Mouse (Mus musculus): Measurements from ENCODE around the gene St3gal6. TPM values are rescaled to one million over a fixed set of nuclear protein-coding genes. Genes with fewer than 3 reads are reported as not detected.

St3gal6 gene
- polyA plus RNA-seq, 1 experiment, result 159 TPM

DNA sequence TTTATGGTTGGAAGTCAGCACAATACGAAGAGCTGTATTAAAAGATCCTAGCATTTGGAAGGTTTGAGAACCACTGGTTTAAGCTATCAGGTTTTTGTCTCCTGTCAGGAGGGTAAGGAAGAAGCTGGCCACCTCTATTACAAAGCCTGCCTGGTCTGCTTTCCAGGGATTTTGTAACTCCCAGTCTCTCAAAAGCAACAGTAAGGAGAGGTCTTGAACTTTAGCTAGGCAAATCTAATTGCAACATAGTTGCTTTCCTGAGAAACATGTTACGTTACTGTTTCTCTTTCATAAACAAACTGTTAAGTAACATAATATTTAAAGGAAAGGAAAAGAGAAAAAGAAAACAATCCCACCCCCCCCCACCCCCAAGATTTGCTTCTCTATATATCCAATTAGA lies 12.0 kb upstream of the St3gal6 start:
- Histone ChIP-seq H3K9me3 (no peaks in the 10 kb centered on the region), H3K36me3 (replicated peaks; ENCODE audit: low read length) (no peaks in the 10 kb centered on the region), H3K4me1 (peaks cover 72% of the 10 kb centered on the region)

DNA sequence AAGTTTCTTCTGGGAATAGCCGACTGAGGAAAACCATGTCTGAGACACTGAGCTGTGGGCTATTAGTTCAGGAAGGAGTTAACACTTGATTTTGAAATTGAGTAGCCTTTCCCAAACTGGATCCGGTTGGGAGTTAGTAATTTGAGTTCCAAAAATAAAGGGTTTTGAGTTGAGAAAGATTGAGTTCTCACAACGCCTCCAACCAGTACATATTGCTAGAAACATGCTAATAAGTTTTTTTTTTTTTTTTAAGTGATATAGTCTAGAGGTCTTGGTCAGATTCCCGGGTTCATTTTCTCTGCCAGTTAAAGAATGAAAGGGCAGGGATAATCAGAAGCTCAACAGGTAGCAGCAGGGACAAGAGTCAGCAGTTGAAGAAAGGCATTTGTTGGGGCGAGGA lies 11.2 kb upstream of the St3gal6 start:
- H3K4me1 ChIP-seq, result peaks cover 72% of the 10 kb centered on the region
- TF ChIP-seq FLI1 (IDR thresholded peaks at IDR 0.05; ENCODE audit: low read length), result no peak
- no peak for TF ChIP-seq GATA1 (IDR thresholded peaks at IDR 0.05; ENCODE audit: borderline replicate concordance, low read length)

More for the DNA sequence above, 12.0 kb upstream of the St3gal6 start:
- H3K4me3 ChIP-seq (replicated peaks), result no peak overlapping the region
- TF ChIP-seq FLI1 (IDR thresholded peaks at IDR 0.05; ENCODE audit: low read length) (no peak), GATA1 (IDR thresholded peaks at IDR 0.05; ENCODE audit: borderline replicate concordance, low read length) (no peak)
- no peaks in the 10 kb centered on the region for H3K27me3 ChIP-seq (replicated peaks)

DNA sequence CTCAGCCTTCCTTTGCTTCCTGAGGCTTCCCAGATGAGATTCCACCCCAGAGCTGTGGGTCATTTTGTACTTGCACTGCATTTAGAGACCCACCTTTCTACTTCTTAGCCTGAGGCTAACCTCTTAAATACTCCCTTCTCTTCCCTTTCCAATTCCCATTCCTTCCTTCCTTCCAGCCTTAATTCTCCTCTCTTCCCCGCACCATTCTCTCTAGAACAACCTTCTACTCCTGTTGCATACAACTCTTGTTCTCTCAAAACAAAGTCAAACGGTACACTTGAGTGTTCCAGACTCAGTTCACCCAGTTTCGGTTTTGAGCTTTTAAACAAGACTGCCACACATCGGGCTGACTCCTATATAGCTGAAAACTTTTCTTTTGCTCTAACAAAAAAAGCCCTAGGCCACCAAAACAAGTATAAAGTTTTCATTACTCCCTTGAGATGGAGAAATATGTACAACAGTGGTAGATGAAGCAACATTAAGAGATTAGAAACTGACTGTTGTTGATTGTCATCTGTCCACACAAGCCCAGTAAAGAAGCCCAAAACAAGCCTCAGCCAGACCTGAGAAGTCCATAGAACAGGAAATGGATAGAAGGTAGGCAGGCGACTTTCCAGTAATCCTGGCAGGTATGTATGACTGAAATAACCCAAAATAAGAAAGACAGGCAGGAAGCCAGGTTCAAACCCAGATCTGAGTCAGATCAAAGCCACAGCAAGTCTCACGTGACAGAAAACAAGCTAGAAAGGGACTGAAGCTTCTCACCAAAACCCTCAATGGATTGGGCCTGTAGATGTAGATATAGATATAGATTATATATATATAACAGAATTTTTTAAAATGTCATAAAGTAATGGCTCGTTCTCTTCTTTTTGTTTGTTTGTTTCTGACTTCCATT lies 10.5 kb upstream of the St3gal6 start:
- Histone ChIP-seq H3K4me3 (replicated peaks) (no peak overlapping the region), H3K4me1 (peaks cover 67% of the 10 kb centered on the region), H3K27me3 (replicated peaks) (no peaks in the 10 kb centered on the region), H3K36me3 (replicated peaks; ENCODE audit: low read length) (no peaks in the 10 kb centered on the region), H3K9me3 (no peaks in the 10 kb centered on the region)
- TF ChIP-seq FLI1 (IDR thresholded peaks at IDR 0.05; ENCODE audit: low read length) (no peak), GATA1 (IDR thresholded peaks at IDR 0.05; ENCODE audit: borderline replicate concordance, low read length) (no peak)

More for the DNA sequence above, 11.2 kb upstream of the St3gal6 start:
- Histone ChIP-seq H3K36me3 (replicated peaks; ENCODE audit: low read length) (no peaks in the 10 kb centered on the region), H3K9me3 (no peaks in the 10 kb centered on the region), H3K4me3 (replicated peaks) (no peak overlapping the region), H3K27me3 (replicated peaks) (no peaks in the 10 kb centered on the region)

DNA sequence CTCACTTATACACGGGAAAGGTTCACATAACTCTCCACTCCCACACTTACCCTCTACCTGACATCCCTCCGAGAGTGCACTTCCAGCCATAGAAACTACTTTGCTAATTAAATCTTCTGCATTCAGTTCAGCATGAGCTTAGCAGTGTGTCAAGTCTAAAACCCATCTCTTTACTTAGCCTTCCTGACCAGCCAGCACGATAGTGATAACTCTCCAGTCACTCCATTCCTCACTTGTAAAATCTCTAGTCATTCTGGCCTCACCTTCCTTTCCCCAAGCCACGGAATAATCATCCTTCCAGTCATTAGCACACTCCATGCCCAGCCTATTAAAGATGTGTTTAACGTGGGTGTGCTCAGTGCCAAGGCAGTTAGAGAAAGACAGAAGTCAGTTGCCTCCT lies 9.7 kb upstream of the St3gal6 start:
- no peaks in the 10 kb centered on the region for H3K9me3 ChIP-seq
- H3K36me3 ChIP-seq (replicated peaks; ENCODE audit: low read length), result no peaks in the 10 kb centered on the region
- H3K4me1 ChIP-seq, result peaks cover 60% of the 10 kb centered on the region
- no peaks in the 10 kb centered on the region for H3K27me3 ChIP-seq (replicated peaks)
- peak overlapping the region; percentile 46 for H3K4me3 ChIP-seq (replicated peaks)
- TF ChIP-seq GATA1 (IDR thresholded peaks at IDR 0.05; ENCODE audit: borderline replicate concordance, low read length), result no peak
- TF ChIP-seq FLI1 (IDR thresholded peaks at IDR 0.05; ENCODE audit: low read length), result no peak

DNA sequence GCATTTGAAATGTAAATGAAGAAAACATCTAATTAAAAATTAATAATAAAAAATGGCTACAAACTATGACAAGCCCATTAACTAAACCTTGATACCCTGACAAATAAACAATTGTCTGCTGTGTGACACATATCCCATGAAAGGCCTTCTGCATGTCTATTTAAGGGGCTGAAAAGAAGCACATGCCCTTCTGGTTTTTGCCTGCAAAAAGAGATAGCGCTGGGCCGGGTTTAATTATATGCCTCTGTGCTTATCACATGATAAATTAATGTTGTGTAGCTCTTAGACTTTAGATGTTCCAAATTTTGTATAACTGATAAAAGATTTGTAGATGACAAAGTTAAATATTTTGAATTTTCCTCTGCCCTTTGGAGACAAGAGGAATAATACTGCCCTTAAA lies 9.2 kb upstream of the St3gal6 start:
- no peak for TF ChIP-seq FLI1 (IDR thresholded peaks at IDR 0.05; ENCODE audit: low read length)
- TF ChIP-seq GATA1 (IDR thresholded peaks at IDR 0.05; ENCODE audit: borderline replicate concordance, low read length), result no peak

DNA sequence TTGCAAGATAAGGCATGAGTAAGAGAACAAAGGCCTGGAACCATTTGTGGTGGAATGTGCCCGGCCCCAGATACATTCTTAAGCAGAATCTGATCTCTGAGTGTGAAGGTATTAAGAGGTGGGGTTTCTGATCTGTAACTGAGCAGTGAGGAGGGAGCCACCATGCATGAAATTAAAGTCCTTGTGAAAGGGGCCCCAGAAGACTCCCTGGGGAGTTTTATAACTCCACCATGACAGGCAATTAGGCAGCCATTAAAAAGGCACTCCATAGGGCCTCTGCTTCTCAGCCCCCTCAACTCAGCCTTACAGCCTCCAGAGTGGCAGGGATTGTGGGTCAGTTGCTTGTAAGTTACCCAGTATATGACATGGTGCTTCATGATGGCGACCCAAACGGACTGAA lies 8.5 kb upstream of the St3gal6 start:
- H3K27me3 ChIP-seq (replicated peaks), result no peaks in the 10 kb centered on the region
- peaks cover 55% of the 10 kb centered on the region for H3K4me1 ChIP-seq
- TF ChIP-seq FLI1 (IDR thresholded peaks at IDR 0.05; ENCODE audit: low read length) (no peak), GATA1 (IDR thresholded peaks at IDR 0.05; ENCODE audit: borderline replicate concordance, low read length) (no peak)
- peak overlapping the region; percentile 6 for H3K4me3 ChIP-seq (replicated peaks)
- H3K9me3 ChIP-seq, result no peaks in the 10 kb centered on the region
- no peaks in the 10 kb centered on the region for H3K36me3 ChIP-seq (replicated peaks; ENCODE audit: low read length)

More for the DNA sequence above, 9.2 kb upstream of the St3gal6 start:
- Histone ChIP-seq H3K4me1 (peaks cover 55% of the 10 kb centered on the region), H3K9me3 (no peaks in the 10 kb centered on the region), H3K4me3 (replicated peaks) (no peak overlapping the region), H3K36me3 (replicated peaks; ENCODE audit: low read length) (no peaks in the 10 kb centered on the region), H3K27me3 (replicated peaks) (no peaks in the 10 kb centered on the region)

DNA sequence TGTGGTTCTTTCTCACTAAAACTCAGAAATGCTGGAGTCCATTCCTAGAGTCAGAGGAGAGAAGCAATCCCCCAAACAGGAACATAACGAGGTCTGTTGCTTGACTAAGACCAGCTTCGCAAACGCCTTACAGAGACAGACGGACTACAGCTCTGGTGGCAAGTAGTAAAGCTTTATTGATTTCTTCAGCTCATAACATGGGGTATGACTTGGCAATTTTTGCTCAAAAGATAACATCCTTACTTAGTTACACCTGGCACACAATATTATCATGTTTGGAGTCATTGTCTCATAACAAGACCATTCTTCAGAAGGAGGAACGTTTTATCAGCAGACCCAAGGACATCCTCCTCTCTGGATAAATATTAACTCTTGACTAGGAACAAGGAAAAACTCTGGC lies 3.8 kb upstream of the St3gal6 start:
- no peaks in the 10 kb centered on the region for H3K36me3 ChIP-seq (replicated peaks; ENCODE audit: low read length)
- no peaks in the 10 kb centered on the region for H3K27me3 ChIP-seq (replicated peaks)
- H3K4me1 ChIP-seq, result peaks cover 60% of the 10 kb centered on the region
- no peak for TF ChIP-seq FLI1 (IDR thresholded peaks at IDR 0.05; ENCODE audit: low read length)
- TF ChIP-seq GATA1 (IDR thresholded peaks at IDR 0.05; ENCODE audit: borderline replicate concordance, low read length), result no peak
- H3K9me3 ChIP-seq, result no peaks in the 10 kb centered on the region
- H3K4me3 ChIP-seq (replicated peaks), result no peak overlapping the region

DNA sequence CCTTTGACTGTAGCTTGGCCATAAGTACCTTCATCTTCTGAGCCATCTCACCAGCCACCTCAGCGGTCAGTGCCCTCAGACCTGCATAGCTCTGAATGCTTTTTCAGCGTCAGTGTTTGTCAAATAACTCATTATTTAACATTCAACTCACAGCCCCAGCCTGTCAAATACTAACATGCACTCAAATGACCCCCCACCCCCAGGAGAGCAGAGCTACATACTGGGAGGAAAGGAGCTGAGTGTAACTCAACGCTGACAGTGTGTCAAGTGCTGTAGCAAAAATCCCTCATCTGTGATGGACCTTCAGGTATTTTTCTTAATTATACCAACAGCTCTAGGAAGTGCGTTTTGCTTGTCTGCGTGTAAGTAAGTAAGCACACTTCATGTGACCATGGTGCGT lies 2.7 kb upstream of the St3gal6 start:
- Histone ChIP-seq H3K9me3 (no peaks in the 10 kb centered on the region), H3K4me1 (peaks cover 49% of the 10 kb centered on the region), H3K36me3 (replicated peaks; ENCODE audit: low read length) (no peaks in the 10 kb centered on the region), H3K27me3 (replicated peaks) (no peaks in the 10 kb centered on the region), H3K4me3 (replicated peaks) (peak overlapping the region; percentile 67)
- TF ChIP-seq FLI1 (IDR thresholded peaks at IDR 0.05; ENCODE audit: low read length) (no peak), GATA1 (IDR thresholded peaks at IDR 0.05; ENCODE audit: borderline replicate concordance, low read length) (no peak)

DNA sequence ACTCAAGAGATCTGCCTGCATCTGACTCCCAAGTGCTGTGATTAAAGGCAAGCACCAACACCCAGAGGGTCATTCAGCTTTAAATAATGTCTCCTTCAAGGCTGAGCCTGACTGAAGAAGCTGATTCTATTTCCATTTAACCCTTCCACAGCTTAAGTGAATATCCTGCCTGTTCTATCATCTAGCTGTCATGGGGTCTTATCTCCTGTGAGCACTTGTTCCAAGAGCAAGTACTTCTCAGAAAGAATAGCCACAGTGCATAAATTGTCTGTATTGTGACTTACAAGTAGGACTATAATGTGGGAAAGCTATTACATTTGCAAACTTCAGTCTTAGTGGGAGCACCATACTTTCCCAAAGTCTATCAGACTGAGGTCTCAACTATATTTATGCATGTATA lies 1.8 kb upstream of the St3gal6 start:
- TF ChIP-seq GATA1 (IDR thresholded peaks at IDR 0.05; ENCODE audit: borderline replicate concordance, low read length) (no peak; the same call in 2 of the 3 replicates), FLI1 (IDR thresholded peaks at IDR 0.05; ENCODE audit: low read length) (no peak)
- no peaks in the 10 kb centered on the region for H3K36me3 ChIP-seq (replicated peaks; ENCODE audit: low read length)
- peaks cover 47% of the 10 kb centered on the region for H3K4me1 ChIP-seq
- H3K27me3 ChIP-seq (replicated peaks), result no peaks in the 10 kb centered on the region
- no peak overlapping the region for H3K4me3 ChIP-seq (replicated peaks)
- H3K9me3 ChIP-seq, result no peaks in the 10 kb centered on the region
